Mouse (Mus musculus): ENCODE measurements around the gene 4930556J24Rik. TPM values are rescaled to one million over a fixed set of nuclear protein-coding genes. Genes with fewer than 3 reads are reported as not detected.

4930556J24Rik gene
- total RNA-seq, 1 experiment, result 0.76 TPM

DNA sequence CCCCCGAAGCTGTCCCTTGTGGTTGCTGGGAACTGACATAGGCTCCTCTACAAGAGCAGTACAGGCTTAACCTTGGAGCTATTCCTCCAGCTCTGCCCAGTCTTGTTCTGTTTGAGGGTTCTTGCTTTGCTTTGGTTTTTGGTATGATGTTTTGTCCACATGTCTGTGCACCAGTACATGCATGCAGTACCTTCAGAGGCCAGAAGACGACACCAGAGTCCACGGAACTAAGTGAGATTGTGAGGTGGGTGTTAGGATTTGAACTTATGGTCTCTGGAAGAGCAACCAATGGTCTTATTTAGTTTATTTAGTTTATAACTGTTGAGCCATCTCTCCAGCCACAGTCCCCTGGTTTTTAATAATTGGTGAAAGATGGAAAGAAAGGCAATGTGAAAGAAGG is 29.9 kb upstream of the 4930556J24Rik start:
- in situ Hi-C loops (cut with MboI; ENCODE audit: low sequenced_read_pairs in 2 of 2, unreplicated experiment in 2 of 2), result loop anchor here in 1 of 2 experiments (5.0 kb wide), 1 partner anchor 76 kb away; no protein-coding TSS in a partner anchor
- Histone ChIP-seq H3K27ac (ENCODE audit: insufficient read depth, low read depth, low read length, poor library complexity, severe bottlenecking) (no peak overlapping the region), H3K9ac (ENCODE audit: insufficient read depth, low read depth, low read length, poor library complexity, severe bottlenecking) (no peak overlapping the region), H3K4me1 (ENCODE audit: control insufficient read depth in 2 of 2, insufficient read depth in 2 of 2, low read length in 2 of 2, poor library complexity in 1 of 2) (no peaks in the 10 kb centered on the region), H3K36me3 (ENCODE audit: control insufficient read depth, insufficient read depth, low read length, poor library complexity, severe bottlenecking) (no peaks in the 10 kb centered on the region), H3K4me3 (ENCODE audit: insufficient read depth in 1 of 2, low read depth in 1 of 2, low read length in 2 of 2, poor library complexity in 1 of 2, severe bottlenecking in 1 of 2) (no peak overlapping the region), H3K9me3 (ENCODE audit: control insufficient read depth, insufficient read depth, low read depth, low read length) (no peaks in the 10 kb centered on the region)
- DNase-seq (ENCODE audit: low read depth, low spot score), result no peak
- no peak for TF ChIP-seq ZC3H11A (IDR thresholded peaks at IDR 0.05; ENCODE audit: borderline replicate concordance, low read depth, low read length)
- TF ChIP-seq HCFC1 (IDR thresholded peaks at IDR 0.05; ENCODE audit: borderline replicate concordance, insufficient read depth, low read length), result no peak
- TF ChIP-seq MAFK (IDR thresholded peaks at IDR 0.05; ENCODE audit: insufficient read depth, low read depth, low read length), result no peak
- TF ChIP-seq ZNF384 (IDR thresholded peaks at IDR 0.05; ENCODE audit: low read depth, low read length), result no peak
- no peak for TF ChIP-seq CHD2 (IDR thresholded peaks at IDR 0.05; ENCODE audit: low read depth, low read length)

DNA sequence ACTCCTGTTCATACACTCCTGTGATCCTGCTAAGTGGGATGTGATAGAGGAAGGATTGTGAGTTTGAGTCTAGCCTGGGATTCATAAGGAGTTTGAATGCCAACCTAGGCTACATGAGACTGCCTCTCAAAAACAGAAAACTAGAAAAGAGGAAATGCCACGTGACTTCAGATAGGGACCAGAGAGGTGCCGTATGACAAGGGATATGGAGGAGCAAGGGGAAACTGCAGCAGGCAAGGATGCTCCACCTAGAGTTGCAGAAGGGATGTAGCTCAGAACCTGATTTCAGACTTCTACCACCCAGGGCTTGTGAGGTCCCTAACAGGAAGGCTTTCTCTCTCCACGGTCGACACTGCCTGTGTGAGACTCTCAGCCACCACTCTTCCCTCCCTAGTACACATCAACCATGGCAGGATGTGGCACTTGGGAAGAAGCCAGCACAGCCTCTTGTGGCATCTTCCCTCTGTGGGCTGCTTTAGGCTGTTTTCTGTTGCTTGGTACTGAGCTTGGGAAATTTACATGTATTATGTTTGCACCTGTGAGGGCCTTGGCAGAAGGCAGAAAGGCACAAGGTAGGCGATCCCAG is 28.7 kb upstream of the 4930556J24Rik start:
- Histone ChIP-seq H3K9ac (ENCODE audit: insufficient read depth, low read depth, low read length, poor library complexity, severe bottlenecking) (no peak overlapping the region), H3K4me3 (ENCODE audit: insufficient read depth in 1 of 2, low read depth in 1 of 2, low read length in 2 of 2, poor library complexity in 1 of 2, severe bottlenecking in 1 of 2) (no peak overlapping the region), H3K36me3 (ENCODE audit: control insufficient read depth, insufficient read depth, low read length, poor library complexity, severe bottlenecking) (no peaks in the 10 kb centered on the region), H3K9me3 (ENCODE audit: control insufficient read depth, insufficient read depth, low read depth, low read length) (no peaks in the 10 kb centered on the region), H3K27ac (ENCODE audit: insufficient read depth, low read depth, low read length, poor library complexity, severe bottlenecking) (no peak overlapping the region), H3K4me1 (ENCODE audit: control insufficient read depth in 2 of 2, insufficient read depth in 2 of 2, low read length in 2 of 2, poor library complexity in 1 of 2) (no peaks in the 10 kb centered on the region)
- in situ Hi-C loops (cut with MboI; ENCODE audit: low sequenced_read_pairs in 2 of 2, unreplicated experiment in 2 of 2), result loop anchor here in 1 of 2 experiments (5.0 kb wide), 1 partner anchor 77 kb away; no protein-coding TSS in a partner anchor
- no peak for DNase-seq (ENCODE audit: low read depth, low spot score)
- no peak for TF ChIP-seq CHD2 (IDR thresholded peaks at IDR 0.05; ENCODE audit: low read depth, low read length)

DNA sequence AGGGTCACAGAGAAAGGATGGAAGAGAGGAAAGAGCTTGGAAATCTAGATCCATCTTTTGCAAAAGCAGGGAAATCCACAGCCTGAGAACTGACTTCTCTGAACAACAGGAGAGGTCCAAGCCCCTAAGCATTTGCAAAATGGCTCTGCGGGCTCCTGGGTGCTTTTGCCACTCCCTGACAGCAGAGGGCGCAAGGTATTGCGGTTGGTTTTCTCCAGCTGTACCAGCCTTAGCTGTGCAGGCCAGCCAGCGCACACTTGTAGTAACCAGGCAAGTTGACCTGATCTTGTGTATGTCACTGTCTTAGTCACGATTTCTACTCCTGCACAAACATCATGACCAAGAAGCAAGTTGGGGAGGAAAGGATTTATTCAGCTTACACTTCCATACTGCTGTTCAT is 25.0 kb upstream of the 4930556J24Rik start:
- in situ Hi-C loops (cut with MboI; ENCODE audit: low sequenced_read_pairs in 2 of 2, unreplicated experiment in 2 of 2), result no loop called here
- peak; percentile 53 for DNase-seq (ENCODE audit: low read depth, low spot score)
- TF ChIP-seq CHD2 (IDR thresholded peaks at IDR 0.05; ENCODE audit: low read depth, low read length), result no peak
- peak; percentile 66; the same call in 1 of the 2 replicates for TF ChIP-seq ZC3H11A (IDR thresholded peaks at IDR 0.05; ENCODE audit: borderline replicate concordance, low read depth, low read length)
- Histone ChIP-seq H3K36me3 (ENCODE audit: control insufficient read depth, insufficient read depth, low read length, poor library complexity, severe bottlenecking) (no peaks in the 10 kb centered on the region), H3K27ac (ENCODE audit: insufficient read depth, low read depth, low read length, poor library complexity, severe bottlenecking) (no peak overlapping the region), H3K4me1 (ENCODE audit: control insufficient read depth in 2 of 2, insufficient read depth in 2 of 2, low read length in 2 of 2, poor library complexity in 1 of 2) (peaks cover 0 to 3% of the 10 kb centered on the region in 2 experiments; a peak in 1 of 4 replicates), H3K9ac (ENCODE audit: insufficient read depth, low read depth, low read length, poor library complexity, severe bottlenecking) (no peak overlapping the region), H3K4me3 (ENCODE audit: insufficient read depth in 1 of 2, low read depth in 1 of 2, low read length in 2 of 2, poor library complexity in 1 of 2, severe bottlenecking in 1 of 2) (no peak overlapping the region), H3K9me3 (ENCODE audit: control insufficient read depth, insufficient read depth, low read depth, low read length) (no peaks in the 10 kb centered on the region)

DNA sequence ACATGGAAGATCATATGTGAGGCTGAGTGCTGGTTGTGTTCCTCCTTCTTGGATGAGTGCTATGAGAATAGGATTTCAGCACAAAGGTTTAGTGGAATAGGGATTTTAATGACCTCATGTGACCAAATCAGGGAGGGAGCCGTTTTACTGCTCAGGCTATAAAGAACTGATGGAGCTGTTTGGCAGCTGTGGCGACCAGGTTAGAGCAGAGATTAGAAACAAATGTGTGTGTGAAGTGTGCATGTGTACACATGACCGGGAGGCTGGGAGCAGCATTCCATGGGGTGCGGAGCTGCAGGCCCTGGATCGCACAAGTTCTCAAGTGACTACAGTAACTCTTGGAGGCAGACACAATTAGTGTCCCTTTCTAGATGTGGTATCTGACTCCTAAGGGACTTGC is 23.0 kb upstream of the 4930556J24Rik start:
- TF ChIP-seq HCFC1 (IDR thresholded peaks at IDR 0.05; ENCODE audit: borderline replicate concordance, insufficient read depth, low read length) (no peak), ZNF384 (IDR thresholded peaks at IDR 0.05; ENCODE audit: low read depth, low read length) (no peak), CHD2 (IDR thresholded peaks at IDR 0.05; ENCODE audit: low read depth, low read length) (no peak), ZC3H11A (IDR thresholded peaks at IDR 0.05; ENCODE audit: borderline replicate concordance, low read depth, low read length) (no peak)
- Histone ChIP-seq H3K36me3 (ENCODE audit: control insufficient read depth, insufficient read depth, low read length, poor library complexity, severe bottlenecking) (no peaks in the 10 kb centered on the region), H3K9ac (ENCODE audit: insufficient read depth, low read depth, low read length, poor library complexity, severe bottlenecking) (no peak overlapping the region), H3K27ac (ENCODE audit: insufficient read depth, low read depth, low read length, poor library complexity, severe bottlenecking) (no peak overlapping the region), H3K9me3 (ENCODE audit: control insufficient read depth, insufficient read depth, low read depth, low read length) (no peaks in the 10 kb centered on the region), H3K4me1 (ENCODE audit: control insufficient read depth in 2 of 2, insufficient read depth in 2 of 2, low read length in 2 of 2, poor library complexity in 1 of 2) (peaks cover 0 to 3% of the 10 kb centered on the region in 2 experiments; a peak in 1 of 4 replicates), H3K4me3 (ENCODE audit: insufficient read depth in 1 of 2, low read depth in 1 of 2, low read length in 2 of 2, poor library complexity in 1 of 2, severe bottlenecking in 1 of 2) (no peak overlapping the region)
- no peak for DNase-seq (ENCODE audit: low read depth, low spot score)
- in situ Hi-C loops (cut with MboI; ENCODE audit: low sequenced_read_pairs in 2 of 2, unreplicated experiment in 2 of 2), result no loop called here

Measured in ES-E14 (cell line).